Mouse (Mus musculus) retina, adult 2 months (tissue): ENCODE measurements around the gene Rap1gap2.
"Not testable (repeated sequence)": the region's sequence is repeated elsewhere in the genome, so short reads cannot be mapped to it uniquely, and the experiment has no call there.

ENCODE experiments used
- DNase-seq: peaks from one replicate; pipeline ENCODE4 v3.0.0-alpha.2; 2012; ENCODE audit warnings: low read depth, low spot score

The Rap1gap2 gene

DNA sequence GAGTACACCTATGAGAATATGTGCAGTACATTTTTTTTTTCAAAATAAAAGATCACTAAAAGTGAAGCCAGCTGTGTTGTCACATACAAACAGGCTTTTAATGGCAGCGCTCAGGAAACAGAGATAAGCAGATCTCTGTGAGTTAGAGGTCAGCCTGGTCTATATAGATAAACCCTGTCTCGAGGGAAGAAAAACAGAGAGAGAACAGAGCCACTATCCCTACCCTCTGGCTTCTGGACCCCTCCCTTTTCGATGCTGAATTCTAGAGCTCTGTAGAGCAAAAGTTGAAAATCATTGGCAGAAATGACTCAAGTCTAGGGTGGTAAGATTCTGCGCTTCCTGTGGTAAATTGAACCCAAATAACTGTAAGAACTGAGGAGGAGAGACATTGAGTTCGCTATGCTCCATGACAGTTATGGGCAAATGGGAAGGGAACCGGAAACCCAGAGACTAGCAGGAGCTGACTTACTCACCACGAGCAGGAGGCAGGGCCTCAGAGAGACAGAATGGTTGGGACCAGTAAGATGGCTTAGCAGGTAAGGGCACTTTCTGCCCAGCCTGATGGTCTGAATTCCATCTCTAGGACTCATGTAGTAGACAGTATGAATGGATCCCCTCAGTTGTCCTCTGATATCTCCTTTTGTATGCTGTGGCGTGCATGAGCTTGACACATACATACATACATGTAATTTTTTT lies 11.4 kb upstream of the Rap1gap2 start:
- DNase-seq = no peak

DNA sequence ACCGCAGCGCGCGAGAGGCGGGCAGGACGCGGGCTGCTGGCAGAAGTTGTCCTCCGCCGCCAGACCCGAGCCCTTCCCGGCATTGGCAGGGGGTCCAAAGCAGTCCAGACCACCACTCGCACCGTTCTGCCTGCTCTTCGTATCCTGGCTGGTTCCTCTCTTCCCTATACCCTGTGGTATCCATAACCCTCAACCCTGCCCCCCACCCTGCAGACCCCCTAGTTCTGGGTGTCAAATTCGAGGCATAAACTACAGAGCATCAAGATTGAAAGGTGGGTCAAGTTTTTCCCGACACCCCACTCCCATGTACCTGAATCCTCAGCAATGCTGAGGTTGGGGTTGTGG lies 9.2 kb upstream of the Rap1gap2 start:
- DNase-seq = no peak

DNA sequence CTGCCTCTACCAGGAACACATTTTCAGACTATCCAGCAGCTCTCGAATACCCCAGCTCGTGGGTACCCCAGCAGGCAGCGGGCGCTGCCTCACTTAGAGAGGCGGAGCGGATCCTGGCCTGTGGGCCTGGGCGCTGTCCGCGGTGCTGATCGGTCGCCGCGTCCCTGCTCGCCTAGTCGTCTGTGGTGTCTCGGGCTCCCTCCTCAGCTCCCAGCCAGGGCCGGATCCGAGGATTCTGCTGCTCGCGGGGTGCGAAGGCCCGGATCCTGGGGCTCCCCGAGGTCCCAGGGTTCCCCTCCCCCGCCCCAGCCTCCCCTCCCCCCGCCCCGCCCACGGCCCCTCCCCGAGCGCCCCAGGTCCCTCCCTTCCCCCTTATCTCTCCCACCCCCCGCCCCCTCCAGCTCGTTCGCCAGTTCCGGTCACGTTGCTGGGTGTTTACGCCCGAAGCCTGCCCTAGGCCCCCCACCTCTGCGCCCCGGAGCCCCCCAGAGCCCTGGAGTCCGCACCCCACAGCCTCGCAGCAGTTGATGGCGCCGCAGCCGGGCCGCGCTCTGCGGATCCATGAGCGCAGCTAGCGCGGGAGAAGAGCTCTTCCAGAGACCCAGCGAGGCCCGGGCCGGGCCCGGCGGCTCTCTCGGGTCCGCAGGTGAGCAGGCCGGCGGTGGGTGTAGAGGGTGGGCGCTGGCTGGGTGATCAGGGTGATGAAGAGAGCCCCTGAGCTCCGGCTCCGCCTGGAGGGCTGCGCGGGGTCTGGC lies 8.7 kb upstream of the Rap1gap2 start, which contains the start of gene Ccdc92b:
Gene Ccdc92b (plus strand): TSS at position 405 of the 755 bp plus-strand sequence.
- DNase-seq = no peak

DNA sequence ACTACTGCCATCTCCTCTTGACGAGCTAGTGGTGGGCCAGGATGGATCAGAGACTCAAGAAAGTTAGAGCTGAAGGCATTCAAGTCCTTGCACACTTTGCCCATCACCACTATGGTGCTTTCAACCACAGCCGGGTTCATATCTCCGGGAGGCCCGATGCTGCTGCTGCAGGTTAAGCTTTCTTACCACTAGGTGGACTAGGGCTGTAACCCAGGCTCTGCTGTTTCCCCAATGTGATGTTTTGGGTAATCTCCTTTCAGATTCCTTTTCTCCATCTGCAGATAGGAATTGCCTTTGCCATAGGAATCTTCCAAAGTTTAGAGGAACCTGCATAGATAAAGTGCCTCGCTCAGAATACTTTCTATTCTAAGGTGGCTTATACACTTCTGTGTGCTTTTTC lies 4.9 kb upstream of the Rap1gap2 start:
- no peak for DNase-seq

DNA sequence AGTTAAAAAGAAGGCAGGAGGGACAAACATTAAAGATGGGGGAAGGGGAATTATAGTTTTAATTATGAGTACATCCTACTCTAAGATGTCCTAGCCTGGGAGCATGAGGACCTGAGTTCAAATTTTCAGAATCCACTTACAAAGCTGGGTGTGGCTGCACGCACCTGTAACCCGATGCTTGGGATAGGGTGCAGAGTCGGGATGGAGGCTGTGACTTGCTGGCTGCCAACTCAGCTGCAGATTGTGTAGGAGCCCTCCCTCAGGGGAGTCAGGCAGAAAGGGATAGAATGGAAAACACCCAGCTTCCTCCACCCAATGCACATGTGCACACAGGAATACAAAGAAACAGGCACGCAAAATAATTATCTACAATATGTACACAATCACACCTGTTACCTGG lies 2.7 kb upstream of the Rap1gap2 start:
- no peak for DNase-seq

DNA sequence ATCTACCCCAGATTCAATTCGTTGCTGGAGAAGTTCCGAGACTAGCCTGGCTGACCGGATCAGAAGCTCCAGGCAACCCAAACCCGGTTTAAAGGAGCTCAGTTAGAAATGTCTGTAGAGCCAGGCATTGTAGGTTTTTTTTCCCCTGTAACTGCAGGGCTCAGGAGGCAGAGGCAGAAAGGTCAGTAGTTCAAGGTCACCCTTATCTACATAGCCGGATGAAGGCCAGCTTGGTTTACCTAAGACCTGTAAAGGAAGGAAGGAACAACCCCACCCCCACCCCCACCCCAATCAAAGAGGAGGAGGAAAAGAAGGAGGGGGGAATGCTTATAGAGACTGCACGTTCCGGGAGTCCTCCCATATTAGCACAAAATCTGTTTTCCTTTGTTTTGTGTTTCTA lies 722 bp upstream of the Rap1gap2 start:
- no peak for DNase-seq

DNA sequence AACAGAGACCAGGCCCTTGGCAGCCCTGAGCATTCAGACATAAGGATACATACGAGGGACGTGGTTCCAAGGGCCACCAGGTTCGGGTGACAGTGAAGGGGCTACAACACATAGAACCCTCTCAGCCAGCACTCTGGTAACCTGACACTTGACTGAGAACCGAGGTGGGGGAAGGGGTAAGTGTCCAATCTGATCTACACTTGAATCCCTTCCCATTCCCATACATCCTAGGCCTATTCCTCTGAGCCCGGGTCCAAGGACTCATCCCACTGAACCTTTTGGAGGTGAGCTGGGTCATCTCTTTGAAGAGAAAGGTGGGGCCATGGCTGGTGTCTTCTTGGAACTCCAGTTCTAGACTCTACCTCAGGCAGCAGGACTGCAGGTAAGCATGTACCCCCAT lies 647 bp downstream of the Rap1gap2 start:
- no peak for DNase-seq

DNA sequence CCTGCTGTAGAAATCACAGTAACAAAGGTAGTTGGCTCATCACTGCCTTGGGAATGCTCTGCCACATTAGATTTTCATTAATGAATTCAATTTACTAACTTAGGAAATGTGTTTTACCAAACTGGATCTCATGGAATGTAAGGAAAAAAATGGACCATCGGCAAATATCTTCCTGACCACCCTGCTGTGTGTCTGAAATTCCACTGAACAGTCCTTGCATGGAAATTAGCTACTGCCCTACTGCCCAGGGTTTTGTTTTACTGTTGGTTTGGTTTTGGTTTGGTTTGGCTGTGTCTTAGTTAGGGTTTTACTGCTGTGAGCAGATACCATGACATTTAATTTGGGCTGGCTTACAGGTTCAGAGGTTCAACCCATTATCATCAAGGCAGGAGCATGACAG lies 8.4 kb downstream of the Rap1gap2 start:
- DNase-seq = no peak

DNA sequence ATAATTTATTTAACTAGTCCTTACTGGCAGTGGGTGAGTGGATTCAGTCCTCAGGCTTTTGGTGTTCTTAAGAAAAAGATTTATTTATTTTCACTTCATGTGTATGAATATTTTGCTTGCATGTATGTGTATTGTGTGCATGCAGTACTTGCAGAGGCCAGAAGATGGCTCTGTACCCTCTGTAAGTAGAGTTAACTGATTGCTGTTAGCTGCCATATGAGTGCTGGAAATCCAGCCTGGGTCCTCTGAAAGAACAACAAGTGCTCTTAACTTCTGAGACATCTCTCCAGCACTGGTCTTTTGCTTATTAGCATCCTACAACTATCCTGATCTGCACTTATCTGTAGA lies 12.8 kb downstream of the Rap1gap2 start:
- no peak for DNase-seq

DNA sequence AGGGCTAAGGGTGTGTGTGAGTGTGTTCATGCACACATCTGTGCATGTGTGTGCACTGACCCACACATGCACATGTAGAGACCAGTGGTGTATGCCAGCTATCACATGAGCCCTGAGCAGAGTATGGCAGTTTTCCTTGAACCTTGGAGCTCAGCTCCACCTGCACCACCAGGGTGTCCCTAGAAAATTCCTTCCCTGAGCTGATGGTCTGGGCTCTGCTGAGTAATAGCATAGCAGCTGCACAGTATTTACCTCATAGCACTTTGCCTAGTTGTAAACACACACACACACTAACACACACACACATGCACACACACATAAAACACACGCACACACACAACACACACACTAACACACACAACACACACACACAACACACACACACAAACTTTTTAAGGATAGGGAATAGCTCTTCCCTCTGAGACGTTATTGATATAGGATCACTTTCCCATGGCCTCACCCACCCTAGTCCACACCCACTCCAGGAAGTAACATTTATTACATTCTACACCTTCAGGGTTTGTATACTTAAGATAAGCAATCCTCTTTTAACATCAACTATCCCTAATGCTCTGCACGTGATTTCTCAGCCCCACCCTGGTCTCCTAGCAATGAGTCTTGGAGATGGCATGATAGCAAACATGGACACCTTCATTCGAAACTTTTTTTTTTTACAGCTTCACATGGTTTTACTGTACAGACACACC lies 13.3 kb downstream of the Rap1gap2 start:
- no peak for DNase-seq

DNA sequence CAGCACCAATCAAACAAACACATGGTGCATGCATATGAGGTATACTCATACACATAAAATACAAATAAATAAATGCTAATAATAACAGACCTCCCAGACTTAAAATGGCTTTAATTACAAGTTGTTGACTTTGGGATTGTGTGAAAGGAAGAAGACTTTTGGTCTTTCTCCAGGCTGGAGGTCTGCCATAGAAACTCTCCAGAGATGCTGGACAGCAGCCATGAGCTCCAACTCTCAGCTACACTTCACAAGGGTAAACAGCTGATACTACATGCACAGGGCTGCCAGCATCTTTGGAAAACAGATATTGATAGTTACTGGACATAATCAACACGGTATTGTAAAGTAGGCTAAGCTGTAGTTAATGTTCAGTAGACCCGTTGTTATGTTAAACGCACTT lies 18.5 kb downstream of the Rap1gap2 start:
- no peak for DNase-seq

DNA sequence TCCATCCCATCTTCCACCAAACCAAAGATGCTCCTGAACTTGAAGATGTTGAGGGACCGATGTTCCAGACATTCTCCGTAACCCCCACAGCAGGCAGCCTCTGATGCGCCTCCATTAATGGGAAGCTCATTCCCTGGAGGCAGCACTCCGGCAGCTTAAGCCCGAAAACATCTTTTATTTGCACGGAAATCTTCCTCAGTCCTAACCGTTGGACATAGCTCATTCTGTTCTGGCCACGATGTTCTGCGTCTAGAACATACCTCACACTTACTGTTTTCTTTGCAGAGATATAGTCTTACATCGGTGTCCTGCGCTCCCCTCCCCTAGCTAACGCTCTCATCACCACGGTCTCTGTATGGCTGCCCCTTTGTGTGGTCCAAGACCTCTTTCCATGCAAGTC lies 20.0 kb downstream of the Rap1gap2 start:
- DNase-seq = no peak

DNA sequence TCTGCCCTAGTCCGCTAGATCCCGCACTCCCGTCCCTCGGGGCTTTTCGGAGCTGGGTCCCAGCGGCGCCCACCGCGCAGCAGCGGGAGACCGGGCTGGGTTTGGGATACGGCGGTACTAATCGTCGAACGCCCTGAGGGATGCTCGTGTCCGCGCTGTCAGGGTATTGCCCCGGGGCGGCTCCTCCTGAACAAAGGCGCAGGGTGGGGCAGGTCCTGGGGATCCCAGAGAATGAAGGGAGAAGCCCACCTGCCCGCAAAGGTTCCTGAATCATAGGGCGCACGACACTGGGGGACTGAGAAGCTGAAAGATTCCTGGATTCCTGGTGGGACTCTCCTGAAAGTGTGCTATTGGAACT lies 20.5 kb downstream of the Rap1gap2 start:
- DNase-seq = no peak

DNA sequence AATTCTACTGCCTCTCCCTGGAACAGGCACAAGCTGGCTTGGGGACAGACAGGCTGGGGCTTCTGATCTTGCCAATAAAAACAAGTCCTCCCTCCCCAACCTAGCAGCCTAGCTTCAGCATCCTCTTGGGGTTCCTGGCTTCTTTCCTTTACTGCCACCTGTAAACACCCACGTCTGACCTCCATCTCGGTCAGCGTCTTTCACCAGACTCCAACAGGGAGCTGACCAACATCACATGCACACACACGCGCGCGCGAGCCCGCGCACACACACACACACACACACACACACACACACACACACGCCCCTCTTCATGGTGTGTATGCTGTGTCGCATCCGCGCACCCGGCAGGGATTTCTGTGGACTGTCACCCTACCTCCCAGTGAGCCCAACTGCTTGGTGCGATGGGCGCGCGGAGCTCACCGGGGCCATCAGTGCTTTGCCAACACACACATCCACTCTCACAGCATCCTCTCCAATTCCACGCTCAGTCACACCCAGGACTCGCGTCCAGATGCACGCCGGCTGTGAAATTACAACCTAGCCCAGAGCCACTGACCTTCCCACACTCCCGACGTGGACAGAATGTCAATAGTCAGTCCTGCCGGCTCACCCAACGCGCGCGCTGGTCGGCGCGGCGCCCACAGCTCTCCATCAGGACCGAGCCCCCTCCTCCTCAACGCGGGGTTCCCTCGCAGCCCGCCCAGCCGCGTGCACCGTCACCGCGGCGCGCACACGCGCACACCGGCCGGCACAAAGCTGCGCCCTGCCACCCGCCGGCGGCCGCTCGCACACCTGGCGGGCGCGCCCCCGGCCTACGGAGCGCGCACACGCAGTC lies 21.1 kb downstream of the Rap1gap2 start:
- DNase-seq = no peak

DNA sequence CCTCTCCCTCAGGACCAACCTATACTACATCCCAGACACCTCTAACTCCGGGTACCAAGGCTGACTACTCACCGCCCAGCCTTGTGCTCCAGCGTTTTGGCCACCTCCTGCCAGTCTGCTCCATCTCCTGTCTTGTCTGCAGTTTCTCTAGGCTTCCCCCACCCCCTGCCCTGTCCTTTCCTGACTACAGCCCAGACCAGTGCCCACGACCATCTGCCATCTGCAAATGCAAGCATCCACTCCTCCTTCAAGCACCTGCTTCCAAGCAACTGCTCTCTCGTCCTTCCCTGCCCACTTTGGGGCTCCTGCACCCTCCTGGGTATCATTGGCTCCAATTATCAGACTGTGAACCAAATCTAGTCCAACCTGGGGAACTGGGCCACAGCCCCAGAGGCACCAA lies 24.3 kb downstream of the Rap1gap2 start:
- DNase-seq = no peak

DNA sequence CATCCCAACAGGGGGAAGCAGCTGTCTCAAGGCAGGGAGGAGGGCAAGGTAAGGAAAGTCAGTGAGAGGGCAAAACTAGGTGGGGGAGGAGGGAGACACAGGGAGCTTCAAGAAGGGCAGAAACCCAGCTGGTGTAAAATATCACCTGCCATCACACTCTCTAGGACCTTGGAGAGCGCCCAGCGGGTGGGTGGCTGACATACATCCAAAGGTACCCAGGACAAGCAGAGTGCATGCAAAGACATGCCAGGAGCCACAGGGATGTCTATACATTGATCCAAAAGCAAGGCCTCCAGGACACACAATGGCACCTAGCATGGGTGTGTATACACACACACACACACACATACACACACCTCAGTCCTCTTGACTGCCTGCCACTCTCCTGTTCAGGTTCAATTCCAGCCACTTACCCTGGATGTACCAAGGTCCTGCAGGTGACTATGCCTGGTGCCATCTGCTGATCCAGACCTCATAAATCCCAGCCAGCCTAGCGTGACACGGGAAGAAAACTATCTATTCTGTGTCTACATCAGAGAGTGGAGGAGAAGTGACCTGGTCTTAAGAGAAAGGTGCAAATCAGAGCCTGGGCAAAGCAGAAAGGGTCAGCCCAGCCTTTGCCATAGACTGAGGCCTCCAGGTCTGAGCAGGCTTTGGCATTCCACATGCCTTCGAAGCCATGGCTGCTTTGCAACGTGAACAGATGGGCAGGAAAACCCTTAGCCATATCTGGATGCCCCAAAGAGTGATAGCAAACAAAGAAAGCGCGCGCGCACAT lies 25.6 kb downstream of the Rap1gap2 start:
- DNase-seq = no peak

DNA sequence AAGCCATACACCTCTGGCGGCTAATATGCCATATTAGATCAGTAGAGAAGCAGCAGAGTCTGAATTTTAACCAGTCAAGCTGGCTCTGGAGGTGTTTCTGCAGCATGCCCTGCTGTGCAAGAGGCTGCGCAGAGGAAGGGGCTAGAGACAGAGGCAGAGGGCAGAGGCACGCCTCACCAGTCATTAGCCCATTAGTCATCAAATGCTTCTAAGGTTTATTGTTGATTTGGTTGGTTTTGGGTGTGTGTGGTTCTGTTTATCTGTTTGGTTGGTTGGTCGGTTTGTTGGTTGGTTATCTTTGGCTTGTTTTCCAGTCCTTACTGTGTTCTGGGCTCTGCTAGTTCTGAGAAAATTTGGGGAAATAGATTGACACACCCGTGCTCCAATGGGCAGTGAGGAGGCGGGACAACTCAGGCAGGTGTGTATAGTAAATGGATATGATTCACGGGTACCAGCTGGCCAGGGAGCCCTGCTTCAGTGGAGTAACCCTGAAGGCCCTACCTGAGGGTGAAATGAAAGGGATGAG lies 26.8 kb downstream of the Rap1gap2 start:
- DNase-seq = no peak

DNA sequence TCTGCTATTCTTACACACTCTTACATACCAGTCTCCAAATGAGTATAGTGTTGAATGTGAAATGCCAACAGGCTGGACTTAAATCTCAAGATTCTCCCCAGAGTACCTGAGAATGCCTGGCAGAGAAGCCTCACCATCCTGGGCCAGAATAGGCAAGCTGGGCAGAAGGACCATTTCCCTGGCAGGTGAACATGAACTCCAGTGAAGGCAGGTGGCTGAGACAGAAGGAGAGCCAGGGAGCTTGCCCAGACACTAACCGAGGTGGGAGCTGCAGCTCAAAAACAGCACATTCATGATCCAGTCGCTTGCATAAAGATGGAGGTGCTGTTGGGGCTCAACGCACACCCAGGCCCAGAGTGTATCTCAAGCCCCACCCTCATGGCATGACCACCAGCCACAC lies 28.3 kb downstream of the Rap1gap2 start:
- no peak for DNase-seq

DNA sequence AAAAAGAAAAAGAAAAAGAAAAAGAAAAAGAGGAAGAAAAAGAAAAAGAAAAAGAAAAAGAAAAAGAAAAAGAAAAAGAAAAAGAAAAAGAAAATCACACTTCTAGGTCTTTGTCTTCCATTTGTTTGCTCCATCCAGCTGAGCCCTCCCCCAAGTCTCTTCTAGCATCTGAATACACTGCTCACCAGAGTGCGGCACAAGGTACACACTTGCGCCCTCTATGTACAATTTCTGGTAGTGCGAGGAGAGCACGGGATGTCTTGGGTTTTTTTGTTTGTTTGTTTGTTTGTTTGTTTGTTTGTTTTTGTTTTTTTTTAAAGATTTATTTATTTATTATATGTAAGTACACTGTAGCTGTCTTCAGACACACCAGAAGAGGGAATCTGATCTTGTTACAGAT lies 29.4 kb downstream of the Rap1gap2 start:
- DNase-seq = not testable (repeated sequence)

DNA sequence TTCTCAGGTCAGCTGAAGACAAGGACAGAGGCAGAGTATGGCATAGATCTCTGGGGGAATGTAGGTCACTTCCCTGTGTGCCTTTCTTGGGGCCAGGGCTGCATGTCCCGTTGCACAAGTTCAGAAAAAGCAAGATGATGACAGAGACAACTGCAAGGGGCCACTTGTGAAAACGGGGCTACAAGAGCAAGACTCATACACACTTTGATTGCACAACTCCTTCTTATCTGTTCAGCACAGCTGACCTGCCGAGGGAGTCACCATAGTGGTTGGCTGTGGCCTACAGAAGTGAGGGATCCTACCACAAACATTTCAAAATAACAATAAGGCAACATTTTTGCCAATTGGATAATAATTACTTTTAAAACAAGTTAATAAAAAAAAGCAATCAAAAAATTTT lies 33.6 kb downstream of the Rap1gap2 start:
- no peak for DNase-seq

DNA sequence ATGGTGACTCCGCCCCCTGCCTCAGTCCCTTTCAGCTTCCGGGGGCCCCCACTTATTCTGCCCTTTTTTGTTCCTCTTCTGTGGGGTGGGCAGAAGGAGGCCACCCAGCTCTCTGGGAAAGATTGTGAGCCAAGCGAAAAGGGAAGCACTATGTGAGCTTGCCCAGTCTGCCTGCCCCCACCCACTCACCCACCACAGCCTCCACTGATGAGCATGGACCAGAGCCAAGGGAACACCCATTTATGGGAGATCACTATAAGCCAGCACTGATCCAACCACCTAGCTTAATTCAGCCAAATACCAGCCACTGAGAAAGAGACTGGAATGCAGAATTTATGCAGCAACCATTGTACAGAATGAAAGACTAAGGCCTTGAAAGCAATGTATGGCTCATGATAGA lies 34.8 kb downstream of the Rap1gap2 start:
- no peak for DNase-seq
